Mouse (Mus musculus) liver, adult 2 months (tissue): Measurements from ENCODE around the gene Ccin. TPM values are rescaled to one million over a fixed set of nuclear protein-coding genes. Genes with fewer than 3 reads are reported as not detected.

Source experiments
- DNase-seq: peaks from one replicate; pipeline ENCODE4 v3.0.0-alpha.2; 2011; ENCODE audit warnings: low read depth, low spot score; ENCODE audit errors: extremely low read depth
- H3K27ac ChIP-seq: fragments of 200-500 bp; replicated peaks from 2 replicates; pipeline ENCODE4 v1.5.1; 2012; ENCODE audit warnings: low read depth, mild to moderate bottlenecking, control low read depth, inconsistent platforms, low read length; ENCODE audit not compliant: insufficient read depth
- H3K27me3 ChIP-seq: fragments of 200-500 bp; 2 replicates; pipeline ENCODE4 v1.6.1; 2012; ENCODE audit warnings: mild to moderate bottlenecking, moderate library complexity, low read length, inconsistent platforms; ENCODE audit not compliant: control insufficient read depth, insufficient read depth
- H3K36me3 ChIP-seq: fragments of 200-500 bp; 2 replicates; pipeline ENCODE4 v1.6.1; 2012; ENCODE audit warnings: low read length, inconsistent platforms; ENCODE audit not compliant: control insufficient read depth, insufficient read depth
- H3K4me1 ChIP-seq: fragments of 200-500 bp; 2 replicates; pipeline ENCODE4 v1.6.1; 2011; ENCODE audit warnings: low read length; ENCODE audit not compliant: control insufficient read depth, insufficient read depth
- H3K4me3 ChIP-seq: fragments of 200-500 bp; 2 replicates; pipeline ENCODE4 v1.5.1; 2011; ENCODE audit warnings: low read depth, mild to moderate bottlenecking, control low read depth, low read length, moderate library complexity; ENCODE audit not compliant: insufficient read depth
- H3K79me2 ChIP-seq: fragments of 200-500 bp; 2 replicates; pipeline ENCODE4 v1.6.1; 2012; ENCODE audit warnings: inconsistent platforms, mild to moderate bottlenecking, low read length, moderate library complexity; ENCODE audit not compliant: control insufficient read depth, insufficient read depth
- H3K9ac ChIP-seq: fragments of 200-500 bp; 2 replicates; pipeline ENCODE4 v1.6.1; 2012; ENCODE audit warnings: low read depth, mild to moderate bottlenecking, control low read depth, inconsistent platforms, low read length
- CTCF ChIP-seq: fragments of 200-500 bp; IDR thresholded peaks from 2 replicates; pipeline ENCODE4 v1.5.1; 2011; ENCODE audit warnings: low read depth, low read length, control low read depth
- POLR2A ChIP-seq: fragments of 200-500 bp; IDR thresholded peaks from 2 replicates; pipeline ENCODE4 v1.6.1; 2011; ENCODE audit warnings: low read length, control low read depth; ENCODE audit not compliant: insufficient read depth; ENCODE audit errors: extremely low read depth
- WGBS: fragments of 180-500 bp; shearing (Covaris S2); methylation state at CpG from one replicate; pipeline ENCODE4 v1.1.7; 2018; 5-methylcytosine and 5-hydroxymethylcytosine counted together
- polyA plus RNA-seq: library from polyadenylated mRNA; depleted of rRNA; stranded (reverse); fragments of >200 nt; gene quantifications from 2 replicates; pipeline ENCODE4 v1.2.3, GENCODE M21; 2012; rRNA removed
- total RNA-seq: library from RNA; depleted of rRNA; stranded (reverse); fragments of >200 nt; gene quantifications from 2 replicates; pipeline ENCODE4 v1.2.3, GENCODE M21; 2014; rRNA removed

Ccin gene
- total RNA-seq (not detected in 2 replicates), polyA plus RNA-seq (not detected in 2 replicates)

- no peaks in the 10 kb centered on the region for H3K4me1 ChIP-seq
- 81% methylated on average over 11 of the region's 11 CpGs for WGBS
- no peaks in the 10 kb centered on the region for H3K27me3 ChIP-seq
- no peak within 1 kb of the TSS for H3K27ac ChIP-seq
- H3K4me3 ChIP-seq: no peak within 1 kb of the TSS
- H3K9ac ChIP-seq: no peak within 1 kb of the TSS
- DNase-seq: no peak
- no peaks in the 10 kb centered on the region for H3K36me3 ChIP-seq
- TF ChIP-seq CTCF: no peak
- TF ChIP-seq POLR2A: no peak
- H3K79me2 ChIP-seq: no peaks in the 10 kb centered on the region
Measured at GRCm38 (mm10) chr4:43983181-43983580, at the start of gene Ccin. Gene Ccin, plus strand, starts transcription at chr4:43983483.

GRCm38 (mm10) chr4:43936186-43936585, 47.1 kb upstream of the Ccin start:
- no peak overlapping the region for H3K9ac ChIP-seq
- H3K27ac ChIP-seq: no peak overlapping the region
- no peaks in the 10 kb centered on the region for H3K79me2 ChIP-seq
- H3K27me3 ChIP-seq: no peaks in the 10 kb centered on the region
- H3K4me3 ChIP-seq: no peak overlapping the region
- DNase-seq: no peak
- no peaks in the 10 kb centered on the region for H3K36me3 ChIP-seq
- H3K4me1 ChIP-seq: peaks cover 3% of the 10 kb centered on the region; the same call in 1 of the 2 replicates
- TF ChIP-seq POLR2A (no peak), CTCF (no peak)
- 88% methylated on average over 4 of the region's 4 CpGs for WGBS

DNA sequence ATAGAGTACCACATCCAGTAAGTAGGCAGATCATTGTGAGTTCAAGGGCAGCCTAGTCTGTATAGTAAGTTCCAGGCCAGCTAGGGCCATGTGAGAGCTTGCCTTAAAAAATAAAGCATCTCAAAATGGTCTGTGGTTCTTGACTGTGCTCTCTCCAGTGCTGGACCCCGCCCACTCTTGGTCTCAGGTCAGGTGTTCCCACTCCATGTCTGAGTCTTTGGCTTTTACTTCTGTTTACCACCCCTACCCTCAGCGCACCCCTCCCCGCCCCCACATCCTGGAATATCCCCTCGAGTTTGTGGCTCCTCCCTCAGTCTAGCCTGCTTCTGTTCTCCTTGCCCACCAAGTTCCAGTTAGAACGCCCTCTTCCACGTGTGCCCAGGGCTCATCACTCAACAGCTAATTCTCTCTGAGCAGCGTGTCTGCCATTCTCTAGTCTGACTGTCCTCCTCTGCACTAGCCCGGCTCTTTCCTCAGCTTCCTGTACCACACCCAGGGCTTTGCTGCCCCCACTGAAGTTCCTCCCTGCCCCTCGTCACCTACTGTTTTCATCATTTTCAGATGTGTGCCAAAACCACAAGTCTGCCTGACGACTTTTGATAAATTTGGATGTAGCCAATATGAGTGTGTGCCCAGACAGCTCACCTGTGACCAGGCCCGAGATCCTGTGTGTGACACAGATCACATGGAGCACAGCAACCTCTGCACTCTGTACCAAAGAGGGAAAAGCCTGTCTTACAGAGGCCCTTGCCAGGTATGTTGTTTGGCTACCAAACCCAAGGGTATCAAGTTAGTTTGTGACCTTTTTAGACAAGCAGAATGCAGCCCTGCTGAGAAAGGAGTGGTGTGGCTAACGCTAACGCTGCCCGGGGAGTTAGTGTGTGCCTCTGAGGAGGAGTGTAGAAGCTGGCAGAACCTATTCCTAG, 46.3 kb upstream of the Ccin start:
- H3K79me2 ChIP-seq: no peaks in the 10 kb centered on the region
- no peak for DNase-seq
- H3K27ac ChIP-seq: no peak overlapping the region
- peaks cover 2% of the 10 kb centered on the region; the same call in 1 of the 2 replicates for H3K4me1 ChIP-seq
- WGBS: 83% methylated on average over 14 of the region's 14 CpGs
- no peaks in the 10 kb centered on the region for H3K36me3 ChIP-seq
- H3K4me3 ChIP-seq: no peak overlapping the region
- no peaks in the 10 kb centered on the region for H3K27me3 ChIP-seq
- TF ChIP-seq POLR2A (no peak), CTCF (no peak)
- H3K9ac ChIP-seq: no peak overlapping the region

DNA sequence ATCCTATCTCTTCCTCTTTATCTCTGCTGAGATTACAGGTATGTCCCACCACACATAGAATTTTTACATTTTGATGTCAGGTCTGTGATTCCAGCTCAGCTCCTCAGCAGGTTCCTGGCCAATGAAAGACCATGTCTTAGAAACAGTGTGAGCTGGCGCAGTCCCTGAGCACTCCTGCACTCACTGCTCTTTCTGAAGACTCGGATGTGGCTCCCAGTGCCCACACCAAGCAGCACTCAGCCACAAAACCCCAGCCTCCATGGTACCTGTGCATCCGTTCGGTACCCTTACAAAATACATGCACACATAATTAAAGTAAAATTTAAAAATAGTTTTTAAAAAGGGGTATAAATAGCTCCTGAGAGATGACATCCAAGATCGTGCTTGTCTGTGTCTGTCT, 42.0 kb upstream of the Ccin start:
- Histone ChIP-seq H3K79me2 (no peaks in the 10 kb centered on the region), H3K27ac (no peak overlapping the region), H3K4me3 (no peak overlapping the region), H3K9ac (no peak overlapping the region), H3K27me3 (no peaks in the 10 kb centered on the region), H3K4me1 (no peaks in the 10 kb centered on the region), H3K36me3 (no peaks in the 10 kb centered on the region)
- 92% methylated on average over 5 of the region's 5 CpGs for WGBS
- no peak for DNase-seq
- TF ChIP-seq CTCF (no peak), POLR2A (no peak)

DNA sequence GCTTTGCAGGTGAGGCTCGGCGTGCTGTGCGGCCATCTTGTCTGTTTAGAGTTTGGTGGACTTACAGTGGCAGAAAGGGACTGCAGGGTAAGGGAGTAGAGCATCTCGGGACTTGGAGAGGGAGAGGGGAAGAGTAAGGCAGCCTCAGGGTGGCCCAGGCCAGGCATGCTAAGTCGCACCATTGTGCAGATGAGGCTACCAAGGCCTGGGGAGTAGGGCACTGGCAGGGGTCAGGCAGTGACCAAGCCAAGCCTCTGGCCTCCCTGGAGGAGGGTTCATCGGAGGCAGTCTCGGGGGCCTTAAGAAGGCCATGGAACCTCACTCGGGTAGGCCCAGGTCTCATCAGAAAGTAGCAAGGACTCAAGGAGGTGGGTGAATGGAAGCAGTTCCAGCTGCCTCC, 40.9 kb upstream of the Ccin start:
- Histone ChIP-seq H3K4me1 (no peaks in the 10 kb centered on the region), H3K9ac (no peak overlapping the region), H3K27ac (no peak overlapping the region), H3K79me2 (no peaks in the 10 kb centered on the region), H3K27me3 (no peaks in the 10 kb centered on the region), H3K36me3 (no peaks in the 10 kb centered on the region), H3K4me3 (no peak overlapping the region)
- DNase-seq: no peak
- TF ChIP-seq CTCF (no peak), POLR2A (no peak)
- 96% methylated on average over 8 of the region's 8 CpGs for WGBS

DNA sequence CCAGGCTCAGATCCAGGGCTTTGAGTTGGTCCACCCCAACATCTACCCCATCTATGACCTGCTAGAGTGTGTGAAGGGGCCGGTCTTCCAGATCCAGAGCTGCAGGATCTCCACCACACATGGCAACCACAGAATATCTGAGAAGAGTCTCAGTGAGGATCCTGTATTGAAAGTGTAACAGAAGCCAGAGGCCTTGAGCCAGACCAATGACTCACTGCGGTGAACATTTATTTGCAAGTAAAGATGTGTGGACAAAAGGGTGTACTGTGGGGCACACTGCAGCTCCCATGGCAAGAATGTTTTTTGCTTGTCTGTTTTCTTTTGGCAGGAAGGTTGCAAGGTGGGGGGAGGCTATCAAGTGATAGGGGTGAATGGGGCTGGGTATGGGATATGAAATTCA, 35.7 kb upstream of the Ccin start:
- no peaks in the 10 kb centered on the region for H3K79me2 ChIP-seq
- no peaks in the 10 kb centered on the region for H3K4me1 ChIP-seq
- no peak overlapping the region for H3K9ac ChIP-seq
- H3K27me3 ChIP-seq: no peaks in the 10 kb centered on the region
- TF ChIP-seq POLR2A (no peak), CTCF (no peak)
- DNase-seq: no peak
- H3K36me3 ChIP-seq: no peaks in the 10 kb centered on the region
- H3K27ac ChIP-seq: no peak overlapping the region
- no peak overlapping the region for H3K4me3 ChIP-seq
- 93% methylated on average over 2 of the region's 2 CpGs for WGBS
